Mouse (Mus musculus) CD4-positive, CD25-positive, alpha-beta regulatory T cell, adult 2 months (primary cell): ENCODE data around the gene Ttll4.

Experiments
- DNase-seq: peaks from one replicate; pipeline ENCODE4 v3.0.0-alpha.2; 2012; ENCODE audit warnings: low read depth, low spot score

Gene Ttll4

GRCm38 (mm10) chr1:74661448-74662195, at the start of gene Ttll4:
TSS of gene Ttll4 (plus strand) at chr1:74661745.
- peak; percentile 93 for DNase-seq

- DNase-seq, result no peak
Observed at GRCm38 (mm10) chr1:74624183-74624582, 37.4 kb upstream of the Ttll4 start.

GRCm38 (mm10) chr1:74626076-74626475, 35.5 kb upstream of the Ttll4 start:
- DNase-seq, result no peak

- no peak for DNase-seq
Observed at GRCm38 (mm10) chr1:74628001-74628400, 33.5 kb upstream of the Ttll4 start.

GRCm38 (mm10) chr1:74632734-74633133, 28.8 kb upstream of the Ttll4 start:
- DNase-seq, result no peak

- no peak for DNase-seq
Observed at GRCm38 (mm10) chr1:74643524-74643923, 18.0 kb upstream of the Ttll4 start.

GRCm38 (mm10) chr1:74643926-74644325, 17.6 kb upstream of the Ttll4 start:
- DNase-seq, result peak; percentile 31

- DNase-seq, result peak; percentile 9
Observed at GRCm38 (mm10) chr1:74662253-74662865, 814 bp downstream of the Ttll4 start.

GRCm38 (mm10) chr1:74665153-74665552, 3.6 kb downstream of the Ttll4 start:
- no peak for DNase-seq

- DNase-seq, result no peak
Observed at GRCm38 (mm10) chr1:74668371-74668770, 6.8 kb downstream of the Ttll4 start.

GRCm38 (mm10) chr1:74672731-74673130, 11.2 kb downstream of the Ttll4 start:
- no peak for DNase-seq

GRCm38 (mm10) chr1:74676863-74677262, 15.3 kb downstream of the Ttll4 start:
- no peak for DNase-seq

- no peak for DNase-seq
Observed at GRCm38 (mm10) chr1:74677843-74678242, 16.3 kb downstream of the Ttll4 start.

- DNase-seq, result no peak
Observed at GRCm38 (mm10) chr1:74687131-74687530, 25.6 kb downstream of the Ttll4 start.

GRCm38 (mm10) chr1:74693891-74694583, 32.5 kb downstream of the Ttll4 start:
- DNase-seq, result no peak

GRCm38 (mm10) chr1:74695836-74696235, 34.3 kb downstream of the Ttll4 start:
- DNase-seq, result no peak

GRCm38 (mm10) chr1:74697416-74697815, 35.9 kb downstream of the Ttll4 start:
- no peak for DNase-seq

GRCm38 (mm10) chr1:74698353-74698752, 36.8 kb downstream of the Ttll4 start:
- DNase-seq, result no peak

GRCm38 (mm10) chr1:74698791-74699190, 37.2 kb downstream of the Ttll4 start:
- no peak for DNase-seq

- no peak for DNase-seq
Observed at GRCm38 (mm10) chr1:74702142-74702553, 40.6 kb downstream of the Ttll4 start.

GRCm38 (mm10) chr1:74704156-74704555, 42.6 kb downstream of the Ttll4 start:
- no peak for DNase-seq

- no peak for DNase-seq
Observed at GRCm38 (mm10) chr1:74705016-74705415, 43.5 kb downstream of the Ttll4 start.

- DNase-seq, result no peak
Observed at GRCm38 (mm10) chr1:74709566-74709965, 48.0 kb downstream of the Ttll4 start.
